ENCODE assay signal across 10 mouse cellular contexts in genomic region chr7:31130841-31131240, GRCm38 (mm10). TPM values are rescaled to one million over a fixed set of nuclear protein-coding genes. Genes with fewer than 3 reads are reported as not detected.
DNase-seq lines count a peak whose midpoint lies in the region; ATAC-seq and TF ChIP-seq lines count a peak whose summit lies in the region.
"Had no signal": no experiment of that assay in that cellular context is flagged by ENCODE, and none has a peak within 500 bp of the region (broad histone marks: within the 10 kb centered on the region; RNA-seq: fewer than 3 reads in every experiment).

No protein-coding gene starts in this region.

- ATAC-seq in common myeloid progenitor, adult 5-6 weeks (replicated peaks; ENCODE audit: low read depth, poor library complexity, severe bottlenecking), result peak; percentile 74
- ATAC-seq in midbrain, embryonic 14.5 days (ENCODE audit: low FRiP score, low TSS enrichment), result no peak

- in situ Hi-C loops in ES-E14 (cut with MboI; ENCODE audit: low sequenced_read_pairs in 2 of 2, unreplicated experiment in 2 of 2), result no loop called here

- H3K9ac ChIP-seq in ES-E14 (ENCODE audit: insufficient read depth, low read depth, low read length, poor library complexity, severe bottlenecking), result no peak overlapping the region
- no peak overlapping the region for H3K9ac ChIP-seq in midbrain, embryonic 14.5 days (replicated peaks; ENCODE audit: low read length)
- H3K9ac ChIP-seq: embryonic facial prominence, embryonic 12.5 days had no signal

- H3K27me3 ChIP-seq in midbrain, embryonic 14.5 days (ENCODE audit: control insufficient read depth, insufficient read depth, low read length), result peaks cover 9% of the 10 kb centered on the region; the same call in 1 of the 2 replicates

- H3K4me3 ChIP-seq in ES-E14 (ENCODE audit: insufficient read depth in 1 of 2, low read depth in 1 of 2, low read length in 2 of 2, poor library complexity in 1 of 2, severe bottlenecking in 1 of 2), result no peak overlapping the region
- H3K4me3 ChIP-seq in midbrain, embryonic 14.5 days (replicated peaks; ENCODE audit: low read depth, low read length), result no peak overlapping the region
- H3K4me3 ChIP-seq: embryonic facial prominence, embryonic 12.5 days had no signal

- no peak overlapping the region for H3K4me2 ChIP-seq in midbrain, embryonic 14.5 days (ENCODE audit: low read length)
- H3K4me2 ChIP-seq: embryonic facial prominence, embryonic 12.5 days had no signal

- no peaks in the 10 kb centered on the region for H3K9me3 ChIP-seq in ES-E14 (ENCODE audit: control insufficient read depth, insufficient read depth, low read depth, low read length)
- no peaks in the 10 kb centered on the region for H3K9me3 ChIP-seq in midbrain, embryonic 14.5 days (ENCODE audit: control insufficient read depth, low read length)
- H3K9me3 ChIP-seq: embryonic facial prominence, embryonic 12.5 days had no signal

- H3K36me3 ChIP-seq in ES-E14 (ENCODE audit: control insufficient read depth, insufficient read depth, low read length, poor library complexity, severe bottlenecking), result peaks cover 44% of the 10 kb centered on the region
- H3K36me3 ChIP-seq in midbrain, embryonic 14.5 days (ENCODE audit: control insufficient read depth, insufficient read depth, low read length), result peaks cover 79% of the 10 kb centered on the region

- H3K4me1 ChIP-seq in ES-E14 (ENCODE audit: control insufficient read depth in 2 of 2, insufficient read depth in 2 of 2, low read length in 2 of 2, poor library complexity in 1 of 2), result peaks cover 0 to 3% of the 10 kb centered on the region in 2 experiments; a peak in 1 of 4 replicates
- H3K4me1 ChIP-seq in midbrain, embryonic 14.5 days (ENCODE audit: control insufficient read depth, insufficient read depth, low read length), result no peaks in the 10 kb centered on the region
- H3K4me1 ChIP-seq: embryonic facial prominence, embryonic 12.5 days had no signal

- DNase-seq in heart, adult 9 months (ENCODE audit: low spot score in 2 of 2), result peak; percentile 48 to 51
- DNase-seq in heart, adult 11 months, result no peak
- DNase-seq in 3T3-L1 (ENCODE audit: low read depth, low spot score), result peak; percentile 72
- DNase-seq in ES-E14 (ENCODE audit: low read depth, low spot score), result no peak
- DNase-seq in kidney, postnatal 10 days, result peak; percentile 72
- peak; percentile 79 for DNase-seq in midbrain, embryonic 14.5 days
- no peak for DNase-seq in testis, postnatal 10 days (ENCODE audit: low spot score)

- 42% methylated on average over 4 of the region's 4 CpGs for WGBS in midbrain, embryonic 14.5 days

- no peak overlapping the region for H3K27ac ChIP-seq in ES-E14 (ENCODE audit: insufficient read depth, low read depth, low read length, poor library complexity, severe bottlenecking)
- no peak overlapping the region for H3K27ac ChIP-seq in midbrain, embryonic 14.5 days (replicated peaks; ENCODE audit: low read depth, low read length)
- H3K27ac ChIP-seq: embryonic facial prominence, embryonic 12.5 days; macrophage had no signal

TF ChIP-seq in ES-E14, 5 proteins besides CTCF, POLR2A, EP300 and RAD21:
- TF ChIP-seq ZC3H11A (IDR thresholded peaks at IDR 0.05; ENCODE audit: borderline replicate concordance, low read depth, low read length) (0 out of 2 replicates have a peak, but pooled peaks have one; percentile 18), HCFC1 (IDR thresholded peaks at IDR 0.05; ENCODE audit: borderline replicate concordance, insufficient read depth, low read length) (no peak)
TF ChIP-seq in ES-E14: peak in this region for 1.

RNA-seq across cellular contexts. Expression of gene Scn1b, which starts 4.0 kb away (rescaled TPM):
- total RNA-seq in ES-E14 (2012; rRNA removed), result 16.3 and 17.3 TPM in 2 replicates
- total RNA-seq in common myeloid progenitor, adult 5-6 weeks (2017), result 2.1 TPM in 1 of 2 replicates, not detected in the other
- 5.6 TPM in 2 replicates for polyA plus RNA-seq in midbrain, embryonic 14.5 days (2014; fragmentation: Nextera tagmentation; extraction: Ambion mirVana)

RNA-seq across cellular contexts. Expression of gene Hpn, which starts 15.8 kb away (rescaled TPM):
- total RNA-seq in ES-E14 (2012; rRNA removed), result 14.5 and 28.2 TPM in 2 replicates
- total RNA-seq in common myeloid progenitor, adult 5-6 weeks (2017), result 13.4 and 19.9 TPM in 2 replicates
- polyA plus RNA-seq in midbrain, embryonic 14.5 days (2014; fragmentation: Nextera tagmentation; extraction: Ambion mirVana), result 0.26 TPM in 1 of 2 replicates, not detected in the other

RNA-seq across cellular contexts. Expression of gene Gramd1a, which starts 24.9 kb away (rescaled TPM):
- 44.2 and 76.2 TPM in 2 replicates for total RNA-seq in ES-E14 (2012; rRNA removed)
- 30.8 and 38.7 TPM in 2 replicates for total RNA-seq in common myeloid progenitor, adult 5-6 weeks (2017)
- 205 and 232 TPM in 2 replicates for polyA plus RNA-seq in midbrain, embryonic 14.5 days (2014; fragmentation: Nextera tagmentation; extraction: Ambion mirVana)

RNA-seq across cellular contexts. Expression of gene Fxyd3, which starts 54.3 kb away (rescaled TPM):
- 2.2 and 3.2 TPM in 2 replicates for total RNA-seq in ES-E14 (2012; rRNA removed)
- not detected in 2 replicates for total RNA-seq in common myeloid progenitor, adult 5-6 weeks (2017)
- polyA plus RNA-seq in midbrain, embryonic 14.5 days (2014; fragmentation: Nextera tagmentation; extraction: Ambion mirVana), result not detected in 2 replicates
- polyA plus RNA-seq: macrophage had no signal

Comparison
In these comparisons a context has a peak if more than half of its experiments do, and no peak if none do; other contexts are left out.
1. DNase-seq: peak in heart, adult 9 months (2 of 2), 3T3-L1 (single experiment), kidney, postnatal 10 days (single experiment) and midbrain, embryonic 14.5 days (single experiment); none in heart, adult 11 months (single experiment), ES-E14 (single experiment) and testis, postnatal 10 days (single experiment).